24 mouse cellular contexts compared by ENCODE assay signal in the genomic region with DNA sequence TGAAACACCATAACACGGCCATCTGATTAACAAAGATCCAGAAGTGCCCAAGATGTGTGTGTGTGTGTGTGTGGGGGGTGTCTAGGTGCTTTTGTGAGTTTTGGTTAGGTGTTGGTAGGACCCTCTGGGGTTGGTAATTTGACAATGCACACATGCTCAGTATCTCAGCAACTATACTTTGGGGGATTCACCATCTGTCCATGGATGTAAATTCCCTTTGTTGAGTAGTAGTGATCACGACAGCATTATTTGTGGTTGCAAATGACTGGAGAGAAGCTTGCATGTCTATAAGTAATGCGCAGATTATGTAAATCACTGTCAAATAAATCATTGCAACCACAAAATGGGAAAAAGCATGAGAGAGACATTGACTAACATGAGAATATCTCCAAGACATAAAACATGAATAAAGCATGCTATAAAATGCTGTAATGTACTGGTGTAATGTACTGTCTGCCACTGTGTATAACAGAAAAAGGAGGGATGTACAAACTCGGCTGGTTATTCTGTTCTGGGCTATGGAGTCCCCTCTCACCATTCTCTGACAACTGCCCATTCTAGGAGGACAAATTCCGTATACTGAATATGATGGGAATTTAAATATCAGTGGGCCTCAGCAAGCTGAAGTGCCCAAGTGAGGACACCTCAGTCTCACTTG. TPM values are rescaled to one million over a fixed set of nuclear protein-coding genes. Genes with fewer than 3 reads are reported as not detected.
DNase-seq lines count a peak whose midpoint lies in the region; ATAC-seq and TF ChIP-seq lines count a peak whose summit lies in the region.
"Had no signal": no experiment of that assay in that cellular context is flagged by ENCODE, and none has a peak within 500 bp of the region (broad histone marks: within the 10 kb centered on the region; RNA-seq: fewer than 3 reads in every experiment).

No protein-coding gene starts in this region.

- H3K9me3 ChIP-seq in forebrain, postnatal 0 days (ENCODE audit: low read length): no peaks in the 10 kb centered on the region
- no peaks in the 10 kb centered on the region for H3K9me3 ChIP-seq in forebrain, embryonic 10.5 days
- H3K9me3 ChIP-seq in neural tube, embryonic 12.5 days: no peaks in the 10 kb centered on the region
- 0 out of 2 replicates have a peak, but pooled peaks cover 3% of the 10 kb centered on the region for H3K9me3 ChIP-seq in neural tube, embryonic 15.5 days (replicated peaks)
- H3K9me3 ChIP-seq in neural tube, embryonic 13.5 days: no peaks in the 10 kb centered on the region
- no peaks in the 10 kb centered on the region for H3K9me3 ChIP-seq in neural tube, embryonic 14.5 days (ENCODE audit: control insufficient read depth, low read length)
- H3K9me3 ChIP-seq: G1E had no signal

- DNase-seq in forebrain, postnatal 0 days: no peak
- no peak for DNase-seq in forebrain, embryonic 10.5 days (ENCODE audit: extremely low spot score, low spot score)
- no peak for DNase-seq in neural tube, embryonic 10.5 days (ENCODE audit: extremely low spot score, low spot score)
- DNase-seq in MN1 (ENCODE audit: low spot score): no peak
- DNase-seq: adrenal gland, adult 2 months; adrenal gland, adult 8-10 months; adrenal gland, postnatal 10 days; adrenal gland, postnatal 14 days; adrenal gland, postnatal 25 days; adrenal gland, postnatal 36 days; B cell, adult 2 months; cerebellum, adult 11 months; cerebellum, adult 11-12 months; cerebellum, adult 18-20 months had no signal

- no peaks in the 10 kb centered on the region for H3K4me1 ChIP-seq in forebrain, postnatal 0 days (ENCODE audit: insufficient read depth)
- no peaks in the 10 kb centered on the region for H3K4me1 ChIP-seq in forebrain, embryonic 10.5 days
- no peaks in the 10 kb centered on the region for H3K4me1 ChIP-seq in neural tube, embryonic 12.5 days
- H3K4me1 ChIP-seq in neural tube, embryonic 15.5 days: no peaks in the 10 kb centered on the region
- no peaks in the 10 kb centered on the region for H3K4me1 ChIP-seq in neural tube, embryonic 13.5 days (replicated peaks)
- H3K4me1 ChIP-seq in neural tube, embryonic 14.5 days (ENCODE audit: control insufficient read depth, insufficient read depth, low read length): no peaks in the 10 kb centered on the region

- peak; percentile 55 for ATAC-seq in forebrain, postnatal 0 days
- peak; percentile 48; the same call in 1 of the 2 replicates for ATAC-seq in neural tube, embryonic 12.5 days (ENCODE audit: low FRiP score, low read depth)
- no peak for ATAC-seq in neural tube, embryonic 15.5 days (ENCODE audit: low FRiP score)
- ATAC-seq in neural tube, embryonic 13.5 days (ENCODE audit: low read depth): peak; percentile 84
- ATAC-seq in neural tube, embryonic 14.5 days (ENCODE audit: low read depth): peak; percentile 82
- ATAC-seq: activated CD4-positive, CD25-positive, alpha-beta regulatory T cell, adult 4 months; CD4-positive, CD25-positive, alpha-beta regulatory T cell, adult 4 months; Patski had no signal

- H3K27me3 ChIP-seq in forebrain, postnatal 0 days (ENCODE audit: insufficient read depth, low read length): no peaks in the 10 kb centered on the region; the same call in 1 of the 2 replicates
- no peaks in the 10 kb centered on the region for H3K27me3 ChIP-seq in forebrain, embryonic 10.5 days (ENCODE audit: poor library complexity, severe bottlenecking)
- H3K27me3 ChIP-seq in neural tube, embryonic 12.5 days (replicated peaks): no peaks in the 10 kb centered on the region
- H3K27me3 ChIP-seq in neural tube, embryonic 15.5 days (replicated peaks): no peaks in the 10 kb centered on the region
- H3K27me3 ChIP-seq in neural tube, embryonic 13.5 days: no peaks in the 10 kb centered on the region
- no peaks in the 10 kb centered on the region for H3K27me3 ChIP-seq in neural tube, embryonic 14.5 days (ENCODE audit: control insufficient read depth, insufficient read depth, low read length)
- H3K27me3 ChIP-seq: Patski had no signal

- H3K4me2 ChIP-seq in forebrain, postnatal 0 days (ENCODE audit: low read depth): no peak overlapping the region
- no peak overlapping the region for H3K4me2 ChIP-seq in neural tube, embryonic 12.5 days (replicated peaks)
- no peak overlapping the region for H3K4me2 ChIP-seq in neural tube, embryonic 15.5 days
- no peak overlapping the region for H3K4me2 ChIP-seq in neural tube, embryonic 13.5 days
- H3K4me2 ChIP-seq in neural tube, embryonic 14.5 days (ENCODE audit: low read depth, low read length): no peak overlapping the region

- H3K9ac ChIP-seq in forebrain, postnatal 0 days: no peak overlapping the region
- H3K9ac ChIP-seq in neural tube, embryonic 12.5 days: no peak overlapping the region
- no peak overlapping the region for H3K9ac ChIP-seq in neural tube, embryonic 15.5 days (replicated peaks)
- no peak overlapping the region for H3K9ac ChIP-seq in neural tube, embryonic 13.5 days
- no peak overlapping the region for H3K9ac ChIP-seq in neural tube, embryonic 14.5 days (replicated peaks; ENCODE audit: low read depth, low read length)

- WGBS in forebrain, postnatal 0 days: 79% methylated on average over 5 of the region's 5 CpGs
- 84% methylated on average over 5 of the region's 5 CpGs for WGBS in forebrain, embryonic 10.5 days
- WGBS in neural tube, embryonic 12.5 days: 76% methylated on average over 5 of the region's 5 CpGs
- WGBS in neural tube, embryonic 15.5 days: 65% methylated on average over 5 of the region's 5 CpGs
- 65% methylated on average over 5 of the region's 5 CpGs for WGBS in neural tube, embryonic 13.5 days
- 60% methylated on average over 5 of the region's 5 CpGs for WGBS in neural tube, embryonic 14.5 days

- TF ChIP-seq CTCF in forebrain, postnatal 0 days (IDR thresholded peaks at IDR 0.05; ENCODE audit: low read depth): no peak

- H3K27ac ChIP-seq in forebrain, postnatal 0 days (ENCODE audit: low read depth, low read length): no peak overlapping the region
- no peak overlapping the region for H3K27ac ChIP-seq in forebrain, embryonic 10.5 days
- H3K27ac ChIP-seq in neural tube, embryonic 12.5 days: no peak overlapping the region
- no peak overlapping the region for H3K27ac ChIP-seq in neural tube, embryonic 15.5 days (replicated peaks)
- no peak overlapping the region for H3K27ac ChIP-seq in neural tube, embryonic 13.5 days (replicated peaks)
- H3K27ac ChIP-seq in neural tube, embryonic 14.5 days (ENCODE audit: low read depth, low read length): no peak overlapping the region

- no peak overlapping the region for H3K4me3 ChIP-seq in forebrain, postnatal 0 days (ENCODE audit: low read depth, low read length)
- H3K4me3 ChIP-seq in forebrain, embryonic 10.5 days: no peak overlapping the region
- H3K4me3 ChIP-seq in neural tube, embryonic 12.5 days: no peak overlapping the region
- H3K4me3 ChIP-seq in neural tube, embryonic 15.5 days (replicated peaks): no peak overlapping the region
- H3K4me3 ChIP-seq in neural tube, embryonic 13.5 days: no peak overlapping the region
- H3K4me3 ChIP-seq in neural tube, embryonic 14.5 days (ENCODE audit: low read depth, low read length): no peak overlapping the region

- H3K36me3 ChIP-seq in forebrain, postnatal 0 days (ENCODE audit: insufficient read depth): no peaks in the 10 kb centered on the region
- H3K36me3 ChIP-seq in forebrain, embryonic 10.5 days (replicated peaks): no peaks in the 10 kb centered on the region
- no peaks in the 10 kb centered on the region for H3K36me3 ChIP-seq in neural tube, embryonic 12.5 days
- no peaks in the 10 kb centered on the region for H3K36me3 ChIP-seq in neural tube, embryonic 15.5 days
- H3K36me3 ChIP-seq in neural tube, embryonic 13.5 days: no peaks in the 10 kb centered on the region
- no peaks in the 10 kb centered on the region for H3K36me3 ChIP-seq in neural tube, embryonic 14.5 days (ENCODE audit: control insufficient read depth, insufficient read depth, low read length)
- H3K36me3 ChIP-seq: G1E had no signal

RNA-seq across cellular contexts. Expression of gene Osmr, which starts 27.3 kb away (rescaled TPM):
- 1.8 and 2.6 TPM in 2 replicates for total RNA-seq in forebrain, postnatal 0 days (2014; rRNA removed)
- 1.1 and 1.7 TPM in 2 replicates for polyA plus RNA-seq in forebrain, postnatal 0 days (2015; fragmentation: Nextera tagmentation; extraction: Ambion mirVana)
- polyA plus RNA-seq in forebrain, embryonic 10.5 days (2016; fragmentation: Nextera tagmentation; extraction: Ambion mirVana): 0.11 and 0.16 TPM in 2 replicates
- 0.54 and 0.66 TPM in 2 replicates for polyA plus RNA-seq in neural tube, embryonic 12.5 days (2016; fragmentation: Nextera tagmentation; extraction: Ambion mirVana)
- polyA plus RNA-seq in neural tube, embryonic 15.5 days (2015; fragmentation: Nextera tagmentation; extraction: Ambion mirVana): 1.8 and 2.5 TPM in 2 replicates
- polyA plus RNA-seq in neural tube, embryonic 13.5 days (2015; fragmentation: Nextera tagmentation; extraction: Ambion mirVana): 1.2 and 1.7 TPM in 2 replicates
- polyA plus RNA-seq in neural tube, embryonic 14.5 days (2014; fragmentation: Nextera tagmentation; extraction: Ambion mirVana): 1.7 and 1.9 TPM in 2 replicates
- total RNA-seq: CH12.LX, MEL had no signal
- polyA plus RNA-seq: CD4-positive, CD25-positive, alpha-beta regulatory T cell, adult 4 months; G1E had no signal
